ENCODE assay signal across 9 mouse cellular contexts in the genomic region with DNA sequence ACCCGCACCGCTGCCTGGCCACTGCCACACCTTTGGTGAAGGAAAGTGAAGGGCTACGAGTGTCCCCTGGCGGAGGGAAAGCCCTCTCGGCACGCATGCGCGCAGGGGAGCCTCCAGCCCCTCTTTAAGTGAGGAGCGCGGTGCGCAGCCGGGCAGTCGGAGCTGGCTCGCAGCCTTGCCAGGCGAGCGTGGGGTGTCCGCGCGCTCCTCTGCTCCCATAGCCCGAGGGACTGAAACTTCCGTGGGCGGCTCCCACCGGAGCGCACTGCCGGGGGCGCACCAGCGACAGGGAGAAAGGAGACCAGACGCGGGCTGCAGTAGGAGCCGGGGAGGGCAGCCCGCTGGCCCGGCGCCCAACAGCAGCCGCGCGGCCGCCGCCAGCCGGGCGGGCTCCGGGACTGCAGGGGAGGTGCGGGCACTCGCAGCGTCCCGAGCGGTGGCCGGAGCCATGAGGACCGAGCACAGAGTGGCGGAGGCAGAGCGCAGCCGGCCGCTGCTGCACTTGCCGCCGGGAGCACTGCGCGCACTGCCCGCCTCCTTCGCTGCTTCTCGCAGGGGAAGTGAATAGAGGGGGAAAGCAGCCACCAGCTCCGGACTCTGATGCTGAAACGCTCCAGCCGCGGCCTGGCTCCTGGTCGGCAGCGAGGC. TPM values are rescaled to one million over a fixed set of nuclear protein-coding genes. Genes with fewer than 3 reads are reported as not detected.
DNase-seq lines count a peak whose midpoint lies in the region; ATAC-seq lines count a peak whose summit lies in the region.
"Had no signal": no experiment of that assay in that cellular context is flagged by ENCODE, and none has a peak within 500 bp of the region (broad histone marks: within the 10 kb centered on the region; RNA-seq: fewer than 3 reads in every experiment).

A gene (plus strand): TSS at position 151 of the 648 bp plus-strand sequence.

- H3K36me3 ChIP-seq in hindbrain, embryonic 12.5 days: 0 out of 2 replicates have a peak, but pooled peaks cover 2% of the 10 kb centered on the region

- H3K4me3 ChIP-seq in hindbrain, embryonic 12.5 days: peak within 1 kb of the TSS; percentile 60

- H3K27me3 ChIP-seq in hindbrain, embryonic 12.5 days: peaks cover 42% of the 10 kb centered on the region

- H3K9ac ChIP-seq in hindbrain, embryonic 12.5 days: peak within 1 kb of the TSS; percentile 70

- peaks cover 35% of the 10 kb centered on the region for H3K4me1 ChIP-seq in hindbrain, embryonic 12.5 days

- peak within 1 kb of the TSS; percentile 82 for H3K27ac ChIP-seq in hindbrain, embryonic 12.5 days

- no peaks in the 10 kb centered on the region for H3K9me3 ChIP-seq in hindbrain, embryonic 12.5 days (replicated peaks)

- peak within 1 kb of the TSS; percentile 67 for H3K4me2 ChIP-seq in hindbrain, embryonic 12.5 days (replicated peaks)

- peak; percentile 87 for DNase-seq in Muller cell, postnatal 12 days (ENCODE audit: inconsistent ontology term)
- peak; percentile 43 to 50 for DNase-seq in cerebellum, postnatal 25 days
- DNase-seq in gastrocnemius, adult 18-20 months (ENCODE audit: low spot score): peak; percentile 82
- DNase-seq in layer of hippocampus, postnatal 36 days: peak; percentile 47 to 54
- DNase-seq in lung, postnatal 10 days: peak; percentile 81
- DNase-seq in retina, embryonic 14.5 days (ENCODE audit: low spot score): peak; percentile 94
- peak; percentile 77 for DNase-seq in urinary bladder, postnatal 14 days (ENCODE audit: low spot score)

- ATAC-seq in hindbrain, embryonic 12.5 days (ENCODE audit: low FRiP score): peak; percentile 92

- WGBS in hindbrain, embryonic 12.5 days: under 1% methylated on average over 60 of the region's 65 CpGs

RNA-seq across cellular contexts. Expression of the gene that starts here (rescaled TPM):
- 10 to 100 TPM; 58.4 to 71.6 TPM for total RNA-seq in gastrocnemius, adult 18-20 months (2021)
- polyA plus RNA-seq in hindbrain, embryonic 12.5 days (2016; fragmentation: Nextera tagmentation; extraction: Ambion mirVana): 22.4 and 27.9 TPM in 2 replicates
- total RNA-seq in layer of hippocampus, postnatal 36 days (2021): 1 to 10 TPM; 3.3 to 3.5 TPM
- total RNA-seq: MEL had no signal

Comparison
In these comparisons a context has a peak if more than half of its experiments do, and no peak if none do; other contexts are left out.
1. Peak in every context shown above with its lines: DNase-seq, ATAC-seq, H3K4me3 ChIP-seq and H3K27ac ChIP-seq.
2. RNA of the gene that starts here (total RNA-seq): 58.4 to 71.6 TPM in gastrocnemius, adult 18-20 months; 3.3 to 3.5 TPM in layer of hippocampus, postnatal 36 days; every median in the first group is over 10 times any median in the second.